Mouse (Mus musculus) hindbrain, embryonic 14.5 days (tissue): Measurements from ENCODE around the gene Tmem270. TPM values are rescaled to one million over a fixed set of nuclear protein-coding genes. Genes with fewer than 3 reads are reported as not detected.

Experiments
- ATAC-seq: fragments of 200-750 bp; cut with Nextera tagmentation; 2 replicates; pipeline ENCODE4 v1.8.0; 2017; ENCODE audit warnings: moderate number of reproducible peaks, mild to moderate bottlenecking, moderate TSS enrichment, moderate library complexity; ENCODE audit not compliant: low FRiP score
- DNase-seq: peaks from one replicate; pipeline ENCODE4 v3.0.0-alpha.2; 2015; ENCODE audit warnings: low spot score
- H3K27ac ChIP-seq: fragments of 300-500 bp; sonication (generic); 2 replicates; pipeline ENCODE4 v1.5.1; 2014; ENCODE audit warnings: mild to moderate bottlenecking, moderate library complexity
- H3K27me3 ChIP-seq: fragments of 300-500 bp; sonication (generic); 2 replicates; pipeline ENCODE4 v1.6.1; 2014; ENCODE audit warnings: mild to moderate bottlenecking, low read length, mixed read lengths; ENCODE audit not compliant: control insufficient read depth, insufficient read depth
- H3K36me3 ChIP-seq: fragments of 300-500 bp; sonication (generic); replicated peaks from 2 replicates; pipeline ENCODE4 v1.6.1; 2014; ENCODE audit not compliant: control insufficient read depth, insufficient read depth
- H3K4me1 ChIP-seq: fragments of 300-500 bp; sonication (generic); replicated peaks from 2 replicates; pipeline ENCODE4 v1.6.1; 2014; ENCODE audit warnings: antibody characterized with exemption, low read length, mixed read lengths; ENCODE audit not compliant: control insufficient read depth, insufficient read depth
- H3K4me2 ChIP-seq: fragments of 300-500 bp; sonication (generic); replicated peaks from 2 replicates; pipeline ENCODE4 v1.6.1; 2014; ENCODE audit warnings: mild to moderate bottlenecking, moderate library complexity
- H3K4me3 ChIP-seq: fragments of 300-500 bp; sonication (generic); replicated peaks from 2 replicates; pipeline ENCODE4 v1.5.1; 2014; ENCODE audit warnings: mild to moderate bottlenecking, low read length
- H3K9ac ChIP-seq: fragments of 300-500 bp; sonication (generic); 2 replicates; pipeline ENCODE4 v1.6.1; 2014
- H3K9me3 ChIP-seq: fragments of 300-500 bp; sonication (generic); 2 replicates; pipeline ENCODE4 v1.6.1; 2016; ENCODE audit warnings: low read length; ENCODE audit not compliant: control insufficient read depth
- WGBS: fragments of 180-500 bp; shearing (Covaris S2); extraction: QIAGEN DNeasy Blood & Tissue Kit; methylation state at CpG from one replicate; pipeline ENCODE4 v1.1.7; 2014; 5-methylcytosine and 5-hydroxymethylcytosine counted together
- polyA plus RNA-seq: library from polyadenylated mRNA; unstranded; fragments of >200 nt; fragmentation: Nextera tagmentation; extraction: Ambion mirVana; gene quantifications from 2 replicates; pipeline ENCODE4 v1.2.1, GENCODE M21; 2014

Gene Tmem270
- polyA plus RNA-seq, 1 experiment from 2014 or later = not detected

DNA sequence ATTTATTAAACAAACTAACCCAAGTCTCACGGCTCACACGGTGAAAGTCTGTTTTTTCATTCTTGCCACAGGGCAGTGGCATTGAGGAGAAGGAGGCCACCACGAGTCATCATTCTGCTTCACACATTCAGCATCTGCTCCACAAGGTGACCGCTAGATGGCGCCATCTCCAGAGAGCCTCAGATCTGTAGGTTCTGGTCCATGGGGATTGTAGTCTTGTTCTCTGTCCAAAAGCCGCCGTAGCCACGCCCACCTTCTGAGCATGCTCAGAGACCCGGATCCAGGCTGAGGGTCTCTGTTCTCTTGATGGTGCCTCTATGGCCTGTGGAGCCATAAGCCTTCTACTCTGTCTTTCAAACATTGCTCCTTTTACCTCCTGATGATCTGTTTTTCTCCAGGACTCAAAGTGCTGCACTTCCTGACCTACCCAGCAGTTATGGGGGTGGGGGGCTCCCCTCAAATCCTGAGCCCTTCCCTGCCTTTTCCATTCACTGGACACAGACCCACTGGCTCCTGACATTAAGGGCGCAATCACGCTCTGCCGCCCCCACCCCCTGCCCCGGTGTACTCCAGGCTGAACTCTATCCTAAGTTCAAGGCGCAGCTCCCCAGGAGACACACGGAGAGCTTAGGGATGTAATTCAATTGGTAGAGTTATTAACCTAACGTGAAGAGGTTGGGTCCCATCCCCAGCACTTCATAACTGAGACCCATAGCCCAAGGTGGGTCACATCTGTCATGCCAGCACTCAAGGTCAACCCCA, 11.7 kb upstream of the Tmem270 start:
- no peak overlapping the region for H3K27ac ChIP-seq
- H3K4me3 ChIP-seq = no peak overlapping the region
- no peaks in the 10 kb centered on the region for H3K36me3 ChIP-seq
- no peaks in the 10 kb centered on the region for H3K27me3 ChIP-seq
- no peak for DNase-seq
- 52% methylated on average over 16 of the region's 16 CpGs for WGBS
- H3K4me2 ChIP-seq = no peak overlapping the region
- H3K4me1 ChIP-seq = no peaks in the 10 kb centered on the region
- no peak for ATAC-seq
- H3K9ac ChIP-seq = no peak overlapping the region
- peaks cover 3% of the 10 kb centered on the region; the same call in 1 of the 2 replicates for H3K9me3 ChIP-seq

DNA sequence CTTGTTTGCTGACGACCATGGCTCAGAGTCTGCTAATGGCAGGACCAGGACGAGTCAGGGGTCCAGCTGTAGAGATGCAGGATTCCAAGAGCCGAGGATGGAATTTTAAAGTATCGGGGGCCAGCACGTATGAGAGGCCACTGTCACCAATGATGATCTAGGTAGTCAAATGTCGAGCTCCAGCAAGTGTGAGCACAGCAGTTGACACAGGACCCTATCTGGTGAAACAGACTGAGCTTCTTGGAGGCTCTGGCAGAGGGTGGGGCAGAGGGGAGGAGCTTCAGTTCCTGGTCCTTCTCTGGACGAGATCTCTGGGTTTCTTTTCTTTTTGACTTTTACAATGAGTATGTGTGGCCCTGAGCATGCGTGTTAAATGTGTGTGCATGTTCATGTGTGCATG, 8.8 kb upstream of the Tmem270 start, which contains the start of gene Cldn13:
Cldn13 (minus strand) TSS at position 216 of the 400 bp plus-strand sequence.
- H3K4me2 ChIP-seq = no peak within 1 kb of the TSS

DNA sequence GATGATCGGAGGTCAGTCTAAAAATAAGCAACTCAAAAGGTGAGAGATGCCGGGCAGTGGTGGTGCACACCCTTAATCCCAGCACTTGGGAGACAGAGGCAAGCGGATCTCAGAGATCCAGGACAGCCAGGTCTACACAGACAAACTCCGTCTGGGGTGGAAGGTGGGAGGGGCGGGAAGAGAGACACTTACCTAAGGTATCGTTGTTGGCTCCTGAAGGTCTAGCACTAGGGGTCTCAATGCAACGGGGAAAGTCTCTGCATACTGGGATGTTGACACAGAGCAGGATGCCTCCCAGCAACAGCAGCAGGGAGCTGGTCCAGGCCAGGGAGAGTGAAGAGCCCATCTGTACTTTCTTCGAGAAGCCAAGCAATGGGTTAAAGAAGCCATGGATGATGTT, 8.0 kb upstream of the Tmem270 start:
- ATAC-seq = no peak
- no peaks in the 10 kb centered on the region for H3K4me1 ChIP-seq
- no peak overlapping the region for H3K4me3 ChIP-seq
- H3K36me3 ChIP-seq = no peaks in the 10 kb centered on the region
- WGBS = 89% methylated on average over 8 of the region's 8 CpGs
- peaks cover 3% of the 10 kb centered on the region; the same call in 1 of the 2 replicates for H3K9me3 ChIP-seq
- no peak overlapping the region for H3K4me2 ChIP-seq
- H3K9ac ChIP-seq = no peak overlapping the region
- H3K27ac ChIP-seq = no peak overlapping the region
- DNase-seq = no peak
- H3K27me3 ChIP-seq = no peaks in the 10 kb centered on the region

More for the DNA sequence above, 8.8 kb upstream of the Tmem270 start, which contains the start of gene Cldn13:
- H3K27ac ChIP-seq = no peak within 1 kb of the TSS
- no peaks in the 10 kb centered on the region for H3K27me3 ChIP-seq
- no peak within 1 kb of the TSS for H3K9ac ChIP-seq
- DNase-seq = no peak
- 79% methylated on average over 8 of the region's 8 CpGs for WGBS
- no peaks in the 10 kb centered on the region for H3K4me1 ChIP-seq
- H3K4me3 ChIP-seq = no peak within 1 kb of the TSS
- H3K9me3 ChIP-seq = peaks cover 3% of the 10 kb centered on the region; the same call in 1 of the 2 replicates
- H3K36me3 ChIP-seq = no peaks in the 10 kb centered on the region
- ATAC-seq = no peak

DNA sequence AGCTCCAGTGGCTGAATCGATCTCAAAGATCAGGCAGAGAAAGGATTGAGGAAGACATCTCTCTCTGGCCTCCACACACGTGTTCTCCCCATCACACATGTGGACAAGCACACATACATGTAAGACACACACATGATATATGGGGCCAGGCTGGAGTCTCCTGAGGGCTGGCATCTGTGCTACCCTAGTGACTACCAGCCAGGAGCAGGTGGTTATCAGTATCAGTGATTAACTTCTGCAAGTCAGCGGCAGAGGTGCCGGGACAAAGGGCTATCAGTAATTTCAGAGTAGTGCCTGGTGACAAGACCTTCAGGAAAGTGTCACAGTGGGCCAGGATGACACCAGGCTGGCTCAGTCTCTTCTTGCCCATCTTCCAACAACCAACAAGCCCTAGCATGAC, 7.2 kb upstream of the Tmem270 start:
- 86% methylated on average over 4 of the region's 4 CpGs for WGBS
- H3K4me2 ChIP-seq = no peak overlapping the region
- H3K27ac ChIP-seq = no peak overlapping the region
- H3K9ac ChIP-seq = no peak overlapping the region
- no peak for ATAC-seq
- H3K4me1 ChIP-seq = no peaks in the 10 kb centered on the region
- no peak overlapping the region for H3K4me3 ChIP-seq
- no peaks in the 10 kb centered on the region for H3K36me3 ChIP-seq
- H3K27me3 ChIP-seq = no peaks in the 10 kb centered on the region
- no peak for DNase-seq
- H3K9me3 ChIP-seq = peaks cover 3% of the 10 kb centered on the region; the same call in 1 of the 2 replicates

DNA sequence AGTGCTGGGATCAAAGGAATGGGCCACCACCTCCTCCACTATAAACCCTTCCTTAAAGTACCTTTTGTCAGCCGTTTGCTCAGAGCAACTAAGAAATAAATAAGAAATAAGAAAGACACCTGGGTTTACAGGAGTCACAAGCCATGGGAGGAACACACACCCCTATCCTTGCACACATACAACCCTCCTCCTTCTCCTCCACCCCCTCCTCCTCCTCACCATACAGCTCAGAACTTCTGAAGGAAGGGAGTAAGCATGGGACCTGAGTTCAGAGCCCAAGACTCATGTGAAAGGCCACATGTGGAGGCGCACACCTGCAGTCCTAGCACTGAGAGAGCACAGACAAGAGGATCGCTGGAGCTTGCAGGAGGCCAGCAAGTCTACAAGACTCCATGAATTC, 6.8 kb upstream of the Tmem270 start:
- no peaks in the 10 kb centered on the region for H3K4me1 ChIP-seq
- 85% methylated on average over 3 of the region's 3 CpGs for WGBS

DNA sequence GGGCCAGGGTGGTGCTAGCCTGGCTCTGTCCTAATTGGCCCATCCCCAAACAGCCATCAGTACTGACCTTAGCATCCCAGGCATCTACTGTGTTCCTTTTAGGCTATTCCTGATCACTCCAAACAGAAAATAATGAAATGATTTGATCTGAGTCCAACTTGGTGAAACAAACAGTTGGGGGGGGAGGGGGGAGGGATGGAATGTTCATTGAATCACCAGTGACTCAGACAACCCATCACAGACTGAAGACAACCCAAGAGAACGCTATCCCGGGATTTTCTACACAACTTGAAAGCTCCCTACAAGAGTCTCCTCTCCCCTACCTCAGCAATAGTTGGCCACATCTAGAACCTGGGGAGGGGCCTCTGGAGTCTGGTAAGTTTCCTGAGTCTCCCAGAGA, 5.4 kb upstream of the Tmem270 start:
- ATAC-seq (no peak), DNase-seq (no peak)
- Histone ChIP-seq H3K4me2 (no peak overlapping the region), H3K4me1 (no peaks in the 10 kb centered on the region), H3K9ac (no peak overlapping the region), H3K36me3 (no peaks in the 10 kb centered on the region), H3K4me3 (no peak overlapping the region), H3K27me3 (no peaks in the 10 kb centered on the region), H3K27ac (no peak overlapping the region), H3K9me3 (no peaks in the 10 kb centered on the region)
- 90% methylated on average over 2 of the region's 2 CpGs for WGBS

More for the DNA sequence above, 6.8 kb upstream of the Tmem270 start:
- no peak overlapping the region for H3K4me2 ChIP-seq
- H3K9ac ChIP-seq = no peak overlapping the region
- no peak overlapping the region for H3K27ac ChIP-seq
- H3K36me3 ChIP-seq = no peaks in the 10 kb centered on the region
- DNase-seq (no peak), ATAC-seq (no peak)
- H3K4me3 ChIP-seq = no peak overlapping the region
- no peaks in the 10 kb centered on the region for H3K27me3 ChIP-seq
- H3K9me3 ChIP-seq = peaks cover 3% of the 10 kb centered on the region; the same call in 1 of the 2 replicates

DNA sequence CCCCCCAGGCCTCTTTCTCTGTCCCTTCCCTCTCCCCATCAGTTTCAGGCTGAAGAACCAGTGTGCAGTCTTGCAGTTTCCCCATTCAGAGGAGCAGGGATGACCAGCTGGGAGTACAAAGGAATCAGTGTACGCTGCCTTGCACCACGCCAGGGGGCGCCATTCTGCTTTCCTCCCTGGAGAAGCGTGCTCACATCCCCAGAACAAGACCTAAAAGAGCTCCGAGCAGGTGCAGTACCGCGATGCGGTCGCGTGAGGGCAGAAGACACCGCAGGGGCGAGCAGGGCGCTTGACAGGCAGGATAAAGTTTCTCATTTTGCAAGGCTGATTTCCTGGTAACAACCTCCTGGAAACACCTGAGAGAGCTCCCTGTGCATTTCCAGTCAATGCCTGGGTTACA, 602 bp upstream of the Tmem270 start:
- peak; percentile 48; the same call in 1 of the 2 replicates for ATAC-seq
- WGBS = 1% methylated on average over 13 of the region's 13 CpGs

DNA sequence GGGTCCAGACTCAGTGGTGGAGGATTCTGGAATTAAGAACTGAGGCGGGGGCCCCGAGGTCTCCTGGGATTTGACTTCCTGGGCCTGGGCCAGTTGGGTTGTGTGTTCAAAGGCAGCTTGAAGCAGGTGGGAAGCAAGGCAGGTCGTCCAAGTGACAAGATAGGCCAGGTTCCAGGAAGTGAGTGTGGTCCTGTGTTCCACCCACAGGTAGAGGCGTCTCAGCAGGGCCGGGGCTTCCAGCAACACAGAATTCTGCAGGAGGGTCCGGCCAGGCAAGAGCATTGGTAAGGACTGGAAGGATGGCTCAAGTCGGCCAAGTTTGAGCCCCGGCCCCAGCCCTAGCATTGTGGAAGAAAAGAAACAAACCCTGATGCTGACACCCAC, 4.9 kb downstream of the Tmem270 start:
- Histone ChIP-seq H3K27me3 (no peaks in the 10 kb centered on the region), H3K4me2 (no peak overlapping the region), H3K4me3 (no peak overlapping the region), H3K4me1 (0 out of 2 replicates have a peak, but pooled peaks cover 4% of the 10 kb centered on the region), H3K27ac (no peak overlapping the region), H3K9me3 (no peaks in the 10 kb centered on the region), H3K36me3 (no peaks in the 10 kb centered on the region), H3K9ac (no peak overlapping the region)
- ATAC-seq (no peak), DNase-seq (no peak)
- 79% methylated on average over 8 of the region's 8 CpGs for WGBS

More for the DNA sequence above, 602 bp upstream of the Tmem270 start:
- H3K4me1 ChIP-seq = no peaks in the 10 kb centered on the region
- peak; percentile 85 for DNase-seq
- no peak overlapping the region for H3K4me3 ChIP-seq
- no peak overlapping the region for H3K9ac ChIP-seq
- H3K4me2 ChIP-seq = no peak overlapping the region
- no peaks in the 10 kb centered on the region for H3K9me3 ChIP-seq
- H3K36me3 ChIP-seq = no peaks in the 10 kb centered on the region
- H3K27ac ChIP-seq = no peak overlapping the region
- no peaks in the 10 kb centered on the region for H3K27me3 ChIP-seq

DNA sequence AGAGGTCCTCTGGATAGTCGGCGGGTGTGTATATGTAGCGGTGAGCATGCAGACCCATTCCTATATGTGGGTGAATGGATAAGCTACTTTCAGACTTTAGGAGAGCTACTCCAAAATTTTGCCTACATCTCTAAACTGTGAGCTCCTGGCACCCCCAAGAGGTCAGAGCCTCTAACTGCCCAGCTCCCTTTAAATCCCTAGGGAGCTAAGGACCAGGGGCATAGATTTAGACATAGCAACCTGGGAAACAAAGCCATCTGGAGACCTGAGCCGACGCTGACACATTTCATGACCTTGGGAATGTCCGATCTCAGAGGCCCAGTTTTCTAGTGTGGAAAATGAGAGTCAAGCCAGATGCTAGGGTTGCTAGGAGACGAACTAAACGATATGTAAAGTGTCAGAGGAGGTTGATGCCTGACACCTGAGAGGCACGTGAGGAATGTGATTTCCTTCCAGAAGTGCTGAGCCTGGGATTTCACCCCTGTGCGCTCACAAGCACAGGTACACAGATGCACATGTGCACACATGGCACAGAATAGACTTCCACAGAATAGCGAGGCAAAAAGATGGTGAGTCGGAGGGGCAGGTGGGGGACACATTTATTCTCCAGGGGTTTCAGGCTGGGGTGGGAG, 5.4 kb downstream of the Tmem270 start:
- ATAC-seq = no peak
- Histone ChIP-seq H3K4me2 (no peak overlapping the region), H3K27ac (no peak overlapping the region), H3K9ac (no peak overlapping the region), H3K9me3 (no peaks in the 10 kb centered on the region), H3K36me3 (no peaks in the 10 kb centered on the region), H3K4me1 (0 out of 2 replicates have a peak, but pooled peaks cover 4% of the 10 kb centered on the region), H3K27me3 (no peaks in the 10 kb centered on the region), H3K4me3 (no peak overlapping the region)
- WGBS = 42% methylated on average over 12 of the region's 12 CpGs
- peak; percentile 58 for DNase-seq
